Mouse (Mus musculus): Measurements from ENCODE around the gene Hoxa10. TPM values are rescaled to one million over a fixed set of nuclear protein-coding genes. Genes with fewer than 3 reads are reported as not detected.

Hoxa10 gene
- polyA plus RNA-seq, 1 experiment from 2014 or later, result not detected

GRCm38 (mm10) chr6:52268756-52269155, 28.1 kb upstream of the Hoxa10 start:
- no peaks in the 10 kb centered on the region for H3K4me1 ChIP-seq
- peaks cover 96% of the 10 kb centered on the region for H3K27me3 ChIP-seq
- H3K9ac ChIP-seq, result no peak overlapping the region
- no peaks in the 10 kb centered on the region for H3K36me3 ChIP-seq
- no peaks in the 10 kb centered on the region for H3K9me3 ChIP-seq (replicated peaks)
- H3K4me2 ChIP-seq (replicated peaks), result no peak overlapping the region
- H3K4me3 ChIP-seq, result no peak overlapping the region
- no peak overlapping the region for H3K27ac ChIP-seq
- ATAC-seq (ENCODE audit: low FRiP score), result no peak
- 3% methylated on average over 3 of the region's 3 CpGs for WGBS

- H3K9me3 ChIP-seq (replicated peaks), result no peaks in the 10 kb centered on the region
- WGBS, result 2% methylated on average over 7 of the region's 7 CpGs
- H3K9ac ChIP-seq, result no peak overlapping the region
- H3K4me1 ChIP-seq, result no peaks in the 10 kb centered on the region
- no peak for ATAC-seq (ENCODE audit: low FRiP score)
- H3K27ac ChIP-seq, result no peak overlapping the region
- H3K27me3 ChIP-seq, result peaks cover 96% of the 10 kb centered on the region
- no peak overlapping the region for H3K4me3 ChIP-seq
- H3K36me3 ChIP-seq, result no peaks in the 10 kb centered on the region
- no peak overlapping the region for H3K4me2 ChIP-seq (replicated peaks)
Measured at GRCm38 (mm10) chr6:52268341-52268740, 27.7 kb upstream of the Hoxa10 start.

GRCm38 (mm10) chr6:52267691-52268090, 27.0 kb upstream of the Hoxa10 start:
- H3K27ac ChIP-seq, result no peak overlapping the region
- peaks cover 96% of the 10 kb centered on the region for H3K27me3 ChIP-seq
- 6% methylated on average over 3 of the region's 3 CpGs for WGBS
- H3K4me1 ChIP-seq, result no peaks in the 10 kb centered on the region
- H3K9me3 ChIP-seq (replicated peaks), result no peaks in the 10 kb centered on the region
- H3K9ac ChIP-seq, result no peak overlapping the region
- no peak overlapping the region for H3K4me3 ChIP-seq
- no peak overlapping the region for H3K4me2 ChIP-seq (replicated peaks)
- no peaks in the 10 kb centered on the region for H3K36me3 ChIP-seq
- no peak for ATAC-seq (ENCODE audit: low FRiP score)

- Histone ChIP-seq H3K9ac (no peak overlapping the region), H3K4me1 (no peaks in the 10 kb centered on the region), H3K4me3 (no peak overlapping the region), H3K4me2 (replicated peaks) (no peak overlapping the region), H3K9me3 (replicated peaks) (no peaks in the 10 kb centered on the region), H3K36me3 (no peaks in the 10 kb centered on the region), H3K27me3 (peaks cover 96% of the 10 kb centered on the region), H3K27ac (no peak overlapping the region)
- no peak for ATAC-seq (ENCODE audit: low FRiP score)
- 11% methylated on average over 5 of the region's 5 CpGs for WGBS
Measured at GRCm38 (mm10) chr6:52267221-52267620, 26.6 kb upstream of the Hoxa10 start.

- Histone ChIP-seq H3K4me3 (no peak overlapping the region), H3K4me1 (no peaks in the 10 kb centered on the region), H3K27ac (no peak overlapping the region), H3K4me2 (replicated peaks) (no peak overlapping the region), H3K27me3 (peaks cover 97% of the 10 kb centered on the region), H3K9me3 (replicated peaks) (no peaks in the 10 kb centered on the region), H3K36me3 (no peaks in the 10 kb centered on the region), H3K9ac (no peak overlapping the region)
- WGBS, result under 1% methylated on average over 9 of the region's 9 CpGs
- ATAC-seq (ENCODE audit: low FRiP score), result no peak
Measured at GRCm38 (mm10) chr6:52266666-52266985, 26.0 kb upstream of the Hoxa10 start.

GRCm38 (mm10) chr6:52265913-52266665, 25.4 kb upstream of the Hoxa10 start:
- peaks cover 97% of the 10 kb centered on the region for H3K27me3 ChIP-seq
- H3K9me3 ChIP-seq (replicated peaks), result no peaks in the 10 kb centered on the region
- ATAC-seq (ENCODE audit: low FRiP score), result no peak
- H3K4me3 ChIP-seq, result no peak overlapping the region
- H3K4me2 ChIP-seq (replicated peaks), result no peak overlapping the region
- no peak overlapping the region for H3K27ac ChIP-seq
- no peaks in the 10 kb centered on the region for H3K4me1 ChIP-seq
- 2% methylated on average over 19 of the region's 19 CpGs for WGBS
- H3K36me3 ChIP-seq, result no peaks in the 10 kb centered on the region
- no peak overlapping the region for H3K9ac ChIP-seq

- Histone ChIP-seq H3K27ac (no peak overlapping the region), H3K9me3 (replicated peaks) (no peaks in the 10 kb centered on the region), H3K4me2 (replicated peaks) (no peak overlapping the region), H3K9ac (no peak overlapping the region), H3K36me3 (no peaks in the 10 kb centered on the region), H3K27me3 (peaks cover 94% of the 10 kb centered on the region), H3K4me1 (peaks cover 6% of the 10 kb centered on the region), H3K4me3 (no peak overlapping the region)
- WGBS, result 2% methylated on average over 18 of the region's 18 CpGs
- no peak for ATAC-seq (ENCODE audit: low FRiP score)
Measured at GRCm38 (mm10) chr6:52265306-52265912, 24.8 kb upstream of the Hoxa10 start.

GRCm38 (mm10) chr6:52264106-52264790, 23.6 kb upstream of the Hoxa10 start:
- ATAC-seq (ENCODE audit: low FRiP score), result no peak
- Histone ChIP-seq H3K4me3 (no peak overlapping the region), H3K9me3 (replicated peaks) (no peaks in the 10 kb centered on the region), H3K9ac (no peak overlapping the region), H3K4me1 (peaks cover 9% of the 10 kb centered on the region), H3K27me3 (peaks cover 92% of the 10 kb centered on the region), H3K36me3 (no peaks in the 10 kb centered on the region), H3K27ac (no peak overlapping the region), H3K4me2 (replicated peaks) (no peak overlapping the region)
- 5% methylated on average over 5 of the region's 5 CpGs for WGBS

GRCm38 (mm10) chr6:52263321-52263585, 22.6 kb upstream of the Hoxa10 start:
- no peak for ATAC-seq (ENCODE audit: low FRiP score)
- Histone ChIP-seq H3K27ac (no peak overlapping the region), H3K9me3 (replicated peaks) (no peaks in the 10 kb centered on the region), H3K4me1 (peaks cover 9% of the 10 kb centered on the region), H3K9ac (no peak overlapping the region), H3K4me3 (no peak overlapping the region), H3K36me3 (no peaks in the 10 kb centered on the region), H3K4me2 (replicated peaks) (no peak overlapping the region), H3K27me3 (peaks cover 92% of the 10 kb centered on the region)
- WGBS, result 0% methylated on average over 6 of the region's 6 CpGs

- no peak for ATAC-seq (ENCODE audit: low FRiP score)
- Histone ChIP-seq H3K9me3 (replicated peaks) (no peaks in the 10 kb centered on the region), H3K4me3 (no peak overlapping the region), H3K36me3 (no peaks in the 10 kb centered on the region), H3K4me2 (replicated peaks) (no peak overlapping the region), H3K9ac (no peak overlapping the region), H3K27me3 (peaks cover 89% of the 10 kb centered on the region), H3K27ac (no peak overlapping the region), H3K4me1 (peaks cover 9% of the 10 kb centered on the region)
- 1% methylated on average over 24 of the region's 24 CpGs for WGBS
Measured at GRCm38 (mm10) chr6:52262463-52263320, 22.0 kb upstream of the Hoxa10 start.

- Histone ChIP-seq H3K9ac (no peak overlapping the region), H3K27me3 (peaks cover 91% of the 10 kb centered on the region), H3K4me2 (replicated peaks) (no peak overlapping the region), H3K4me1 (peaks cover 9% of the 10 kb centered on the region), H3K4me3 (no peak overlapping the region), H3K9me3 (replicated peaks) (no peaks in the 10 kb centered on the region), H3K36me3 (no peaks in the 10 kb centered on the region), H3K27ac (no peak overlapping the region)
- 2% methylated on average over 9 of the region's 9 CpGs for WGBS
- no peak for ATAC-seq (ENCODE audit: low FRiP score)
Measured at GRCm38 (mm10) chr6:52261751-52262462, 21.3 kb upstream of the Hoxa10 start.
